Mouse (Mus musculus) activated CD4-positive, CD25-positive, alpha-beta regulatory T cell (primary cell): ENCODE measurements around the gene Gm9945. TPM values are rescaled to one million over a fixed set of nuclear protein-coding genes. Genes with fewer than 3 reads are reported as not detected.

Experiments
- polyA plus RNA-seq, 2 experiments: library from polyadenylated mRNA; unstranded; fragments of 100-300 nt; shearing (Covaris generic); gene quantifications; one replicate each; pipeline ENCODE4 v1.2.1; 2017

Gm9945 gene
- not detected for polyA plus RNA-seq

GRCm38 (mm10) chr11:53479783-53480301 is at the start of gene Gm9945, which contains the start of gene Sowaha:
Gm9945 (plus strand) TSS chr11:53480166.
Sowaha (minus strand) TSS chr11:53480274.

GRCm38 (mm10) chr11:53430670-53431346 is 49.2 kb upstream of the Gm9945 start, which contains the start of the genes Uqcrq and Gdf9:
Uqcrq (minus strand) TSS chr11:53430831.
Gdf9 (plus strand) TSS chr11:53431023.

GRCm38 (mm10) chr11:53456474-53457371 is 23.2 kb upstream of the Gm9945 start, which contains the start of the genes Gm10447 and Shroom1:
Gm10447 (minus strand) TSS chr11:53457110.
Shroom1 (plus strand) TSS chr11:53457205.

GRCm38 (mm10) chr11:53469968-53470695 is 9.8 kb upstream of the Gm9945 start, which contains the start of gene Gm9837:
Gm9837 (minus strand) TSS chr11:53470479.

GRCm38 (mm10) chr11:53519207-53520121 is 39.5 kb downstream of the Gm9945 start, which contains the start of gene Sept8:
Sept8 (plus strand) TSS chr11:53519257.

Other genes starting within 250 kb of the Gm9945 start
- 100 to 1,000 TPM; 134 to 137 TPM for gene Hspa4, start 179.7 kb upstream of the Gm9945 start, polyA plus RNA-seq
- 10 to 100 TPM; 29.4 to 35.1 TPM for gene Zcchc10, start 155.5 kb upstream of the Gm9945 start, polyA plus RNA-seq
- gene Aff4, start 129.3 kb upstream of the Gm9945 start, polyA plus RNA-seq = 100 to 1,000 TPM in 1 of 2 experiments, 10 to 100 TPM in 1; 96.7 to 137 TPM
- gene Leap2, start 57.0 kb upstream of the Gm9945 start, polyA plus RNA-seq = under 1 TPM in 1 of 2 experiments, not detected in 1; 0.43 TPM
- 100 to 1,000 TPM; 349 to 392 TPM for gene Uqcrq, start 49.3 kb upstream of the Gm9945 start, polyA plus RNA-seq
- under 1 TPM in 1 of 2 experiments, not detected in 1; 1.00 TPM for gene Gdf9, start 49.1 kb upstream of the Gm9945 start, polyA plus RNA-seq
- gene Gm10447, start 23.1 kb upstream of the Gm9945 start, polyA plus RNA-seq = under 1 TPM in 1 of 2 experiments, not detected in 1; 0.15 TPM
- gene Shroom1, start 23.0 kb upstream of the Gm9945 start, polyA plus RNA-seq = not detected
- gene Gm9837, start 9.7 kb upstream of the Gm9945 start, polyA plus RNA-seq = not detected
- gene Sowaha, start 108 bp downstream of the Gm9945 start, polyA plus RNA-seq = not detected
- gene Sept8, start 39.1 kb downstream of the Gm9945 start, polyA plus RNA-seq = 1 to 10 TPM; 3.7 to 9.0 TPM
- 10 to 100 TPM in 1 of 2 experiments, 1 to 10 TPM in 1; 4.8 to 13.8 TPM for gene Kif3a, start 87.2 kb downstream of the Gm9945 start, polyA plus RNA-seq
- gene Il4, start 138.5 kb downstream of the Gm9945 start, polyA plus RNA-seq = 10 to 100 TPM in 1 of 2 experiments, 1 to 10 TPM in 1; 4.2 to 84.2 TPM
- gene Il13, start 154.5 kb downstream of the Gm9945 start, polyA plus RNA-seq = 1 to 10 TPM in 1 of 2 experiments, not detected in 1; 1.5 TPM
- gene Rad50, start 227.2 kb downstream of the Gm9945 start, polyA plus RNA-seq = 10 to 100 TPM; 35.8 to 42.6 TPM
- gene Il5, start 240.6 kb downstream of the Gm9945 start, polyA plus RNA-seq = 1 to 10 TPM in 1 of 2 experiments, not detected in 1; 2.2 TPM